Mouse (Mus musculus) myocyte (in vitro differentiated cells): ENCODE results near the gene Ugt1a9. TPM values are rescaled to one million over a fixed set of nuclear protein-coding genes. Genes with fewer than 3 reads are reported as not detected.
"Not testable (repeated sequence)": the region's sequence is repeated elsewhere in the genome, so short reads cannot be mapped to it uniquely, and the experiment has no call there.

Experiments used
- H3K27me3 ChIP-seq: one replicate; pipeline ENCODE4 v1.6.1; 2011; ENCODE audit not compliant: control insufficient read depth, insufficient read depth, insufficient read length
- H3K36me3 ChIP-seq: one replicate; pipeline ENCODE4 v1.6.1; 2011; ENCODE audit not compliant: control insufficient read depth, insufficient read depth
- H3K4me2 ChIP-seq: one replicate; pipeline ENCODE4 v1.6.1; 2011; ENCODE audit warnings: low read depth, control low read depth
- H3K4me3 ChIP-seq: one replicate; pipeline ENCODE4 v1.5.1; 2011; ENCODE audit warnings: mild to moderate bottlenecking, control low read depth, moderate library complexity
- H3K79me2 ChIP-seq: one replicate; pipeline ENCODE4 v1.6.1; 2011; ENCODE audit not compliant: control insufficient read depth, insufficient read depth
- H3ac ChIP-seq: one replicate; pipeline ENCODE4 v1.6.1; 2011; ENCODE audit not compliant: control insufficient read depth, insufficient read length
- CEBPB ChIP-seq: IDR thresholded peaks from 2 replicates; pipeline ENCODE4 v1.6.1; 2011; ENCODE audit warnings: mild to moderate bottlenecking, moderate library complexity; ENCODE audit not compliant: poor library complexity, insufficient read depth, severe bottlenecking
- E2F4 ChIP-seq: IDR thresholded peaks from one replicate; pipeline ENCODE4 v1.6.1; 2011; ENCODE audit warnings: mild to moderate bottlenecking, control low read depth, moderate library complexity; ENCODE audit not compliant: insufficient read depth
- MAX ChIP-seq: IDR thresholded peaks from one replicate; pipeline ENCODE4 v1.6.1; 2011; ENCODE audit warnings: low read depth, mild to moderate bottlenecking, control low read depth
- MYOD1 ChIP-seq, 3 experiments: IDR thresholded peaks; one replicate each; pipeline ENCODE4 v1.6.1; 2011; ENCODE audit warnings: control low read depth in 2 of 3, low read depth in 2 of 3, mild to moderate bottlenecking in 2 of 3, moderate library complexity in 1 of 3; ENCODE audit not compliant: insufficient read length in 2 of 3, control insufficient read depth in 1 of 3
- MYOG ChIP-seq, 3 experiments: IDR thresholded peaks; one replicate each; pipeline ENCODE4 v1.6.1; 2011; ENCODE audit warnings: control low read depth in 2 of 3, low read depth in 2 of 3, mild to moderate bottlenecking in 2 of 3; ENCODE audit not compliant: insufficient read length in 2 of 3, control insufficient read depth in 1 of 3, insufficient read depth in 1 of 3
- POLR2A ChIP-seq: IDR thresholded peaks from one replicate; pipeline ENCODE4 v1.6.1; 2011; ENCODE audit warnings: low read depth, mild to moderate bottlenecking, control low read depth, moderate library complexity; ENCODE audit not compliant: insufficient read length
- POLR2AphosphoS2 ChIP-seq: IDR thresholded peaks from one replicate; pipeline ENCODE4 v1.6.1; 2011; ENCODE audit warnings: low read depth, control low read depth; ENCODE audit not compliant: insufficient read length
- REST ChIP-seq: IDR thresholded peaks from one replicate; pipeline ENCODE4 v1.6.1; 2011; ENCODE audit warnings: mild to moderate bottlenecking, control low read depth, moderate library complexity; ENCODE audit not compliant: insufficient read depth, insufficient read length
- SRF ChIP-seq: IDR thresholded peaks from one replicate; pipeline ENCODE4 v1.6.1; 2011; ENCODE audit warnings: low read depth; ENCODE audit not compliant: control insufficient read depth, insufficient read length
- TCF12 ChIP-seq: IDR thresholded peaks from one replicate; pipeline ENCODE4 v1.6.1; 2011; ENCODE audit warnings: mild to moderate bottlenecking, control low read depth; ENCODE audit not compliant: poor library complexity, insufficient read depth, severe bottlenecking
- TCF3 ChIP-seq: IDR thresholded peaks from one replicate; pipeline ENCODE4 v1.6.1; 2011; ENCODE audit warnings: low read depth, control low read depth; ENCODE audit not compliant: insufficient read length
- USF1 ChIP-seq: IDR thresholded peaks from one replicate; pipeline ENCODE4 v1.6.1; 2011; ENCODE audit warnings: low read depth, mild to moderate bottlenecking, control low read depth, moderate library complexity
- polyA plus RNA-seq: library from polyadenylated mRNA; unstranded; fragments of >200 nt; fragmentation: generic; extraction: Trizol; gene quantifications from one replicate; pipeline ENCODE4 v1.2.1, GENCODE M21; 2012; ENCODE audit warnings: missing spikeins

The Ugt1a9 gene
- polyA plus RNA-seq, 1 experiment, result not detected

- H3K4me3 ChIP-seq, result no peak overlapping the region
- H3K27me3 ChIP-seq, result no peaks in the 10 kb centered on the region
- H3K79me2 ChIP-seq, result no peaks in the 10 kb centered on the region
- H3K4me2 ChIP-seq, result no peak overlapping the region
- TF ChIP-seq USF1 (no peak), SRF (no peak), CEBPB (no peak), E2F4 (no peak), TCF3 (no peak), POLR2A (no peak), MYOD1 (IDR thresholded peaks at IDR 0.05; ENCODE audit: control insufficient read depth in 1 of 3, insufficient read length in 2 of 3, low read depth in 2 of 3) (no peak)
- H3ac ChIP-seq, result no peak overlapping the region
- no peaks in the 10 kb centered on the region for H3K36me3 ChIP-seq
Measured at GRCm38 (mm10) chr1:88224029-88224776, 153.6 kb downstream of the Ugt1a9 start.

GRCm38 (mm10) chr1:88225301-88225700 is 154.7 kb downstream of the Ugt1a9 start:
- not testable (repeated sequence) for H3K79me2 ChIP-seq, H3K4me2 ChIP-seq, H3K36me3 ChIP-seq, H3K27me3 ChIP-seq, H3K4me3 ChIP-seq, H3ac ChIP-seq

GRCm38 (mm10) chr1:88225741-88226140 is 155.1 kb downstream of the Ugt1a9 start:
- Histone ChIP-seq H3K36me3 (no peaks in the 10 kb centered on the region), H3ac (no peak overlapping the region), H3K27me3 (no peaks in the 10 kb centered on the region), H3K4me2 (no peak overlapping the region), H3K4me3 (no peak overlapping the region), H3K79me2 (no peaks in the 10 kb centered on the region)
- TF ChIP-seq TCF3 (no peak), MYOD1 (IDR thresholded peaks at IDR 0.05; ENCODE audit: control insufficient read depth in 1 of 3, insufficient read length in 2 of 3, low read depth in 2 of 3) (no peak), TCF12 (no peak), E2F4 (no peak), POLR2AphosphoS2 (no peak), POLR2A (no peak), USF1 (no peak)

- Histone ChIP-seq H3K79me2 (no peaks in the 10 kb centered on the region), H3ac (no peak within 1 kb of the TSS), H3K36me3 (no peaks in the 10 kb centered on the region), H3K27me3 (no peaks in the 10 kb centered on the region), H3K4me3 (no peak within 1 kb of the TSS), H3K4me2 (no peak within 1 kb of the TSS)
- TF ChIP-seq MYOD1 (IDR thresholded peaks at IDR 0.05; ENCODE audit: control insufficient read depth in 1 of 3, insufficient read length in 2 of 3, low read depth in 2 of 3), result no peak
- no peak for TF ChIP-seq POLR2A
- TF ChIP-seq SRF, result no peak
- TF ChIP-seq TCF12, result no peak
- no peak for TF ChIP-seq MYOG (IDR thresholded peaks at IDR 0.05; ENCODE audit: control insufficient read depth in 1 of 3, insufficient read depth in 1 of 3, insufficient read length in 2 of 3, low read depth in 2 of 3)
- TF ChIP-seq POLR2AphosphoS2, result no peak
- TF ChIP-seq REST, result no peak
- TF ChIP-seq TCF3, result no peak
- no peak for TF ChIP-seq MAX
- TF ChIP-seq CEBPB, result no peak
- no peak for TF ChIP-seq E2F4
- TF ChIP-seq USF1, result no peak
Measured at GRCm38 (mm10) chr1:88226670-88227379, 156.2 kb downstream of the Ugt1a9 start, which contains the start of gene Mroh2a. Mroh2a (plus strand) TSS chr1:88226986.

- Histone ChIP-seq H3K4me3 (no peak overlapping the region), H3K79me2 (no peaks in the 10 kb centered on the region), H3K4me2 (no peak overlapping the region), H3ac (no peak overlapping the region), H3K27me3 (no peaks in the 10 kb centered on the region), H3K36me3 (no peaks in the 10 kb centered on the region)
- TF ChIP-seq REST, result no peak
- TF ChIP-seq TCF12, result no peak
- no peak for TF ChIP-seq SRF
- TF ChIP-seq MYOG (IDR thresholded peaks at IDR 0.05; ENCODE audit: control insufficient read depth in 1 of 3, insufficient read depth in 1 of 3, insufficient read length in 2 of 3, low read depth in 2 of 3), result no peak
- no peak for TF ChIP-seq POLR2AphosphoS2
- no peak for TF ChIP-seq CEBPB
- TF ChIP-seq POLR2A, result no peak
- no peak for TF ChIP-seq MYOD1 (IDR thresholded peaks at IDR 0.05; ENCODE audit: control insufficient read depth in 1 of 3, insufficient read length in 2 of 3, low read depth in 2 of 3)
- TF ChIP-seq E2F4, result no peak
Measured at GRCm38 (mm10) chr1:88227482-88227881, 156.9 kb downstream of the Ugt1a9 start.
